Mouse (Mus musculus) left cerebral cortex, postnatal 10 days (tissue): ENCODE results near the gene Elf2. TPM values are rescaled to one million over a fixed set of nuclear protein-coding genes. Genes with fewer than 3 reads are reported as not detected.
A peak's percentile ranks its signal among the peaks of the same experiment; 100 is the strongest.

ENCODE experiments used
- DNase-seq, 2 experiments: peaks; one replicate each; pipeline ENCODE4 v3.0.0; 2021 to 2022; ENCODE audit warnings: low spot score in 2 of 2, mixed read lengths in 1 of 2; ENCODE audit errors: extremely low spot score in 1 of 2
- intact Hi-C: fragments of 180-260 bp; cut with DNase I; formaldehyde crosslinking; loops from one replicate; pipeline ENCODE4 v1.15.1; 2025
- total RNA-seq, 2 experiments: library from RNA; stranded (reverse); gene quantifications; 2 replicates each; pipeline ENCODE4 v1.2.3; 2021

Elf2 gene
- total RNA-seq, 2 experiments from 2014 or later: 24.6 to 26.5 TPM

- intact Hi-C loops: no loop called here
- no peak for DNase-seq
Observed at GRCm38 (mm10) chr3:51254784-51255183, 85.7 kb downstream of the Elf2 start.

- no peak for DNase-seq
- intact Hi-C loops: no loop called here
Observed at GRCm38 (mm10) chr3:51252689-51253402, 87.6 kb downstream of the Elf2 start.

DNA sequence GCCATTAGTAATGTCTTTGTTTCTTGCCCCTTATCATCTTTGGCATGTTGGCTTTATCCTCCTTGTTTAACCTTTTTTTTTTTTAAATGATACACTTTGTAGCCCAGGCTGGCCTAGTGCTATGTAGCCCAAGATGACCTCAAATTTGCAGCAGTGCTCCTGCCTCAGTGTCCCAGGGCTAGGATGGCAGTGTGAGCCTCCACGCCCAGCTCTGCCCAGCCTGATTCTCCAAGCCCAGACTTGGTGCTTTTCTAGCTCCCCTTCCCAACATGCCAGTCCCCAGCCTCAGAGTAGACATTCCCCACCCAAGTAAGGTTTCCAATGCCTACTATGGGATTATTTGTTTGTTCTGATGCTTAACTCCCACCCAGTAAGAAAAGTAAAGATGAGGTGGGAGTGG, 88.2 kb downstream of the Elf2 start:
- intact Hi-C loops: no loop called here
- DNase-seq: no peak

- intact Hi-C loops: no loop called here
Observed at GRCm38 (mm10) chr3:51251057-51251456, 89.4 kb downstream of the Elf2 start.

DNA sequence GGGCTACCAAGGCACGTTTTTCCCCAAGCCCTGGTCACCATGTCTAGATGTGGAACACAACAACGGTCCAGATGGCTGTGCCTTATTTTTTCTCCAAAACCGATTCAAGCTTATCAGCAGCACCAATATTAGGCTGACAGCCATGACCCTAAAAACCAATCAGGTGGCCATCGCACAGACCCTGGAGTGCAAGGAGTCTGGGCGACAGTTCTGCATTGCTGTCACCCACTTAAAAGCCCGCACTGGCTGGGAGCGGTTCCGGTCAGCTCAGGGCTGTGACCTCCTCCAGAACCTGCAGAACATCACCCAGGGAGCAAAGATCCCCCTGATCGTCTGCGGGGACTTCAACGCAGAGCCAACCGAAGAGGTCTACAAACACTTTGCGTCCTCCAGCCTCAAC, 90.6 kb downstream of the Elf2 start:
- no peak for DNase-seq
- intact Hi-C loops: no loop called here

More at GRCm38 (mm10) chr3:51251057-51251456, 89.4 kb downstream of the Elf2 start:
- no peak for DNase-seq

DNA sequence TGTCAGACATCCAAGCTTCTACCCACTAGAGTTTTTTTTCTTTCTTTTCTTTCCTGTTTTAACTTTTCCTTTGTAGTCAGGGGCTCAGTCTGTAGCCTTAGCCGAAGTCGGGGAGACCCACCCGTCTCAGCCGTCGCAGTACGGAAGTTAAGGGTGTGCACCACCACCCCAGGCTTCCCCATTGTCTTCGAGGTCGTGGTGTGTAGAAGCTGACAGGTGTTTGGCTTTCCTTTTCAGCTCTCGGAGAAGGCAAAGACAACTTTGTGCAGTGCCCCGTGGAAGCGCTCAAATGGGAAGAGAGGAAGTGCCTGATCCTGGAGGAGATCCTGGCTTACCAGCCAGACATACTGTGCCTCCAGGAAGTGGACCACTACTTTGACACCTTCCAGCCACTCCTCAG, 91.0 kb downstream of the Elf2 start:
- no peak for DNase-seq
- intact Hi-C loops: no loop called here

DNA sequence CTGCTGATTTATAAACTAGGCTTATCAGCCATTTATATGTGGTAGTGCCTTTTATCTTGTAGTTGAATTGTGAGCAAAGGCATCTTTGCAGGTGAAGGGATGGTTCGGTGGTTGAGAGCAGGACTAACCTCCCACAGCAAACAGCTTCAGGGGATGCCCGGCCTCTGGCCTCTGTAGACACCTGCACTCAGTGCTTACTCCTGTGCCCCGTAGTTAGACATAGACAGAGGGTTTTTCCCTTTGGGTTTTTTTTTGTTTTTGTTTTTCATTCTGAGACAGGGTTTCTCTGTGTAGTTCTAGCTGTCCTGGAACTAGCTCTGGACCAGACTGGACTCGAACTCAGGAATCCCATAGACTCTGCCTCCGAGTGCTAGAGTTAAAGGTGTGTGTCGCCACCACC, 91.9 kb downstream of the Elf2 start:
- DNase-seq: no peak
- intact Hi-C loops: no loop called here

DNA sequence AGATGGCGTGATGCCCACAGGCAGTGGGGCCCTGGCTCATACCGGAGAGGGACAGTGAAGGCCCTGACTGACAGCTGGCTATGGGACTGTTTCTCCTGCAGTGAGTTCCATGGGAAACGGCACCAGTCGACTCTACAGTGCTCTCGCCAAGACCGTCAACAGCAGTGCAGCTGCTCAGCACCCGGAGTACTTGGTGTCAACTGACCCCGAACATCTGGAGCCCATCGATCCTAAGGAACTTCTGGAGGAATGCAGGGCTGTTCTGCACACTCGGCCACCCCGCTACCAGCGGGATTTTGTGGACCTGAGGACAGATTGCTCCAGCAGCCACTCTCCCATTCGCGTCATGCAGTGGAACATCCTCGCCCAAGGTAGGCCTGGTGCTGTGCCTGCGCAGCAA, 92.8 kb downstream of the Elf2 start:
- no peak for DNase-seq
- intact Hi-C loops: no loop called here

DNA sequence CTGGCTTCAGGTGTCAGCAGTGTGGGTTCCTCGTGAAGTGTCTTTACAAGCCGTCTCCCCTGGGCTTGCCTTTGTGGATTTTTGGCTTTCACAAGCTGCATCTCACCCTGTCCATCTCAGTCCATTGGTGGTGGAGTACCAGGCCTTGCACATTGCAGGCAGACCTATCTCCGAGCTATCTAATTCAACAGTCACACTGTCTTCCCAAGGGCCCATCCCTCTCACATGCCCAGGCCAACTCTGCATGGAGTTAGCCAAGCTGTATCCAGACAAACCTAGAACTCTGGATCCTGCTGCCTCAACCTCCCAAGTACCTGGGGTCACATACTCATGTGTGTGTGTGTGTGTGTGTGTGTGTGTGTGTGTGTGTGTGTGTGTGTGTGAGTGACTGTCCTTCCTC, 100.9 kb downstream of the Elf2 start:
- DNase-seq: no peak
- intact Hi-C loops: no loop called here

DNA sequence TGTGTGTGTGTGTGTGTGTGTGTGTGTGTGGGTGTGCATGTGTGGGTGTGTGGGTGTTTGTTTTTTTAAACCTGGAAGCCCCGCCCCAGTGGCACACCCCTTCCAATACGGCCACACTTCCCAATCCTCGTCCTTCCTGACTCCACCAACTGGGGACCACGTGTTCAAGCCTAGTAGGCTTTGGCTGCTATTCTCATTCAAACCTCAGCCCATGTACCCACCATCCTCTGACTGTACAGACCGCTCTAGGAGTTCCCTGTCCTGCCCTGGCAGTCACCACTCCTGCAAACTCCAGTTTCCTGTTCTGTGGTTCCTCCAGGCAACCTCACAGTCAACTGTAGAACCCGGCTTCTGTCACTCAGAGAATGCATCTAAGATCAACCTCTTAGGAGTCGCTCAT, 101.9 kb downstream of the Elf2 start:
- no peak for DNase-seq

DNA sequence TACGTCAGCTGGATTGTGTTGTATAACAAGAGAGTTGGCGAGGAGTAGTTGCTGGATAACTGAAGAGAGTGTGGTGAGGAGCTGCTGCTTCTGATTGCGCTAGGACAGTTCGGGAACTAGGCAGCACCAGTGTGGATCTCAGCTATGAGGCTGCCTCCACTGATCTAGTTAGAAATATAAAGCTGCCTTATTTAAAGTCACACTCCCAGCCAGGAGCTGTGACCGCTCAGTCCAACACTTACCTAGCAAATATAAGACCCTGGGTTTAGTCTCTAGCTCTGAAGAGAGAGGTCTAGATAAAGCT, 105.8 kb downstream of the Elf2 start:
- no peak for DNase-seq
- intact Hi-C loops: loop anchor here (5.0 kb wide), 1 partner anchor 133 kb away; no protein-coding TSS in a partner anchor

More for the DNA sequence above, 101.9 kb downstream of the Elf2 start:
- intact Hi-C loops: no loop called here

GRCm38 (mm10) chr3:51233918-51234751, 106.3 kb downstream of the Elf2 start:
- intact Hi-C loops: loop anchor here (5.0 kb wide), 1 partner anchor 133 kb away; no protein-coding TSS in a partner anchor
- peak; percentile 51 to 87 for DNase-seq

GRCm38 (mm10) chr3:51233474-51233873, 107.0 kb downstream of the Elf2 start:
- intact Hi-C loops: loop anchor here (5.0 kb wide), 1 partner anchor 134 kb away; no protein-coding TSS in a partner anchor
- DNase-seq: no peak

GRCm38 (mm10) chr3:51232205-51232910, 108.1 kb downstream of the Elf2 start:
- intact Hi-C loops: loop anchor here (5.0 kb wide), 1 partner anchor 135 kb away; no protein-coding TSS in a partner anchor
- DNase-seq: no peak

DNA sequence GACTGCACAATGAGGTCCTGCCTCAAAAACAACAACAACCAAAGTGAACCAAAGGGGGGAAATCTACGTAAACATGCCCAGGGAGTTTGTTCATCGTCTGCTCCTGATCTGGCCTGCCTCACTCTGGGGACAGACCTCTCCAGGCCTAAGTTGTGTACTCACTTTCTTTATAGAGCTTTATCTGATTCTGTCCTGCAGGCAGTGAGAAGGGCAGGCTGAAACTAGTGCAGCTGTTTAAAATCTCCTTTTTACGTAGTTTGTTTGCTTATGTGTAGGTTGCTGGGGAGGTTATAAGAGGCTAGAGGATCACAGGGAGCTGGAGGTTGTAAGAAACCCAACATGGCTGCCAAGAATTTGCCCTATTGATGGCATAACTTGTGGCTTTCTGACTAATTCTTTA, 109.0 kb downstream of the Elf2 start:
- intact Hi-C loops: loop anchor here (5.0 kb wide), 1 partner anchor 136 kb away; no protein-coding TSS in a partner anchor
- no peak for DNase-seq

DNA sequence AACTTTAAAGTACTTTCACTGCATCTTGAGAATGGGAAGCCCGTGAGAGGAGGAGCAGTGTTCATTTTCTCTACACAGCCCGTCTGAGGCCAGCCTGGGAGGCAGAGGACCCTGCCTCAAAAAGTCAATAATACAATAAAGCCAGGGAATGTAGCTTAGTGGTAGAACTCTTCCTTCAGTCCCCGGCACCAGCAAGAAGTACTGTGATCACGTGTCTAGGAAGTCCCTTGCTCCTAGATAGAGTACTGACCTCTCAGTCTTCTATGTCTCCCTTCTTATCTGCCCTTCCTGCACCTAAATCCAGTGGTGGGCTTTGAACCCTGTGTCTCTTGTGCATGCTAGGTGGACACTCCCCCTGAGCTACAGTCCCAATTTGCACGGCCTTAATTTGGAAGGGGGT, 109.6 kb downstream of the Elf2 start:
- intact Hi-C loops: loop anchor here (5.0 kb wide), 1 partner anchor 136 kb away; no protein-coding TSS in a partner anchor
- DNase-seq: no peak

DNA sequence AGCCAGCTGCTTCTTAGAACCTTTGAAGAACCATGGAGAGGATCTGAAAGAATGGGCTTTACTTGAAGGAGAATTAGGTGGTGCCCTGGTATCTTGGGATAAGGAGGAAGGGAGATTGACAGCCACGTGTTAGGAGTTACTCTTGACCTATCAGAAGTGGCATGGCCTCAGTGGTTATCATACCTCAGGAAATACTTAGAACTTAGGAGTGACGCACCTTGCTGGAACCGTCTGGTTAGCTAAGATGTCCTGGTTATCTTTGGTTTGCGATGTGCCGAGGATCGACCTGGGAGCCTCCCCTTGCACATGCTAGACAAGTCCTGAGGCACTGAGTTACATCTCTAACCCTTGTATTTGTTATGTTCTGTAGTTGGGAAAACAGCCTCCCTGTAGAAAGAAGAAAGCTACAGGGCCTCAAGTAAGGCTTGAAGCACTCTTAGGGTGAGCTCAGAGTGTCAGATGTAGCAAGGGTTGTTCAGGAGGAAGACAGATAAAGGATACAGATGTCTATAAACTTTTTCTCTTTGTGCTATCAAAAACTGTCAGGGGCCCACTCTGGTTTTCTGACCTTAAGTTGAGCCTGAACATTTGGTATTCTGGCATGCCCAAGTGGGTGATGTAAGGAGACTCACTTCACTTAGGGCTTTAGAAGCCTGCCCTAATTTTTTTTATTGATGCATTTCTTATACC, 110.2 kb downstream of the Elf2 start:
- DNase-seq: no peak
- intact Hi-C loops: loop anchor here (5.0 kb wide), 1 partner anchor 137 kb away; no protein-coding TSS in a partner anchor

GRCm38 (mm10) chr3:51229226-51229625, 111.2 kb downstream of the Elf2 start:
- intact Hi-C loops: no loop called here
- no peak for DNase-seq

DNA sequence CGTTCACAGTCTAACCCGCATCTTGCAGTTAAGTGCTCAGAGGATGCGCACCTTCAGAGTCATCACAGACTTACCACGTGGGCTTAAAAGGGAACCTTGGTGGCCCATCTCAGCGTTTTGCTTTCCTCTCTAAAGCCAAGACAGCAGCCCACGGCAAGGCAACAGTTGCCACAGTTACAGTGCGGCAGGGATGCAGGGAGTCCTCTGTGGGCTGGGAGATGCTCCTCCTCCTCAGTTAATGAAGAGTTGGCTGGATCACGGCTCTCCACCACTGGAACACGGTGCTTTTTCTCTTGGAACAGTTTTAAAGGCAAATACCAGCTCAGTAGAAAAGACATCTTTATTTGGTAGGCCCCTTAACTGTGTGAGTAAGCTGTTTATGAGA, 111.7 kb downstream of the Elf2 start:
- intact Hi-C loops: no loop called here

More for the DNA sequence above, 111.7 kb downstream of the Elf2 start:
- DNase-seq: peak; percentile 38 to 40
